Mouse (Mus musculus) right cerebral cortex, postnatal 14 days (tissue): ENCODE measurements around the gene Nhsl1.

ENCODE experiments used
- DNase-seq: peaks from one replicate; pipeline ENCODE4 v3.0.0; 2022

The Nhsl1 gene

DNA sequence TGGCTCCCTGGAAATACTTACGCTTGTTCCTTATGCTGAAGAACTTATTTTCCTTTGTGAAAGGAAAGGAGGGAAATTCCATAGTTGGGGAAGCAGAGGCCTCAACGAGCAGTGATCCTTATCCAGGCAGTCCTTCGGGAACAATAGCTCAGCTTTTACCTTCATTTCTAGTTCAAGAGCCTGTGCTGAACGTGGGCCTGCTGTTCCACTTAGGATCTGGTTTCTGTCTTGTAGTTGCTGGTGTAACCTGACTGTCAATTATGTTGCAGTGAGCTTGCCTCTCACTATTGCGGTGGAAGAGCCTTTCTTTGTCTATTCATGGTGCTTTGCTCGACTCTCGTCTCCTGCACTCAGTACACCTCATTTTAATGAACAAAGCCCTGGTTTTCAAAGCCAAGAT lies 175.5 kb downstream of the Nhsl1 start:
- DNase-seq = no peak

GRCm38 (mm10) chr10:18497066-18497465 lies 178.3 kb downstream of the Nhsl1 start:
- DNase-seq = no peak

DNA sequence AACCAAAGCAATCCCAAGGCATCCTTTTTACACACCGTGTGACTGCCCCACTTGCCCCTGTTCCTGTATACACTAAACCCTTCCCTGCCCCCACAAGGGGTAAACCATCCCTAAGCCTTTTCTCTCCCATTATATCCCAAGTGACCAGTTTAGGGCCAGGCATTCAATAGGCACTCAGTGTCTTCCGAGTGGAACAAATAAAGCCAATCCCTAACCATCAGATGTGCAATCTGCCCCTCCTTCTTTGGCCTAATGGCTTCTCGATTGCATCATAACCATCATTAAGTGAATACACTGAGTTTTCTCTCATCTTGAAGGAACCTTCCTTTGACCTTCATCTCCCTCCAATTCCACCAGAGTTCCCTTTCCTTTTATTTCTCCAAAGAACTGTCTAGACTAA lies 183.2 kb downstream of the Nhsl1 start:
- DNase-seq = no peak

- DNase-seq = no peak
Observed at GRCm38 (mm10) chr10:18505690-18506089, 186.9 kb downstream of the Nhsl1 start.

- DNase-seq = no peak
Observed at GRCm38 (mm10) chr10:18506501-18506946, 187.7 kb downstream of the Nhsl1 start.

GRCm38 (mm10) chr10:18507869-18508473 lies 189.2 kb downstream of the Nhsl1 start:
- DNase-seq = no peak

- no peak for DNase-seq
Observed at GRCm38 (mm10) chr10:18508586-18508985, 189.8 kb downstream of the Nhsl1 start.

- no peak for DNase-seq
Observed at GRCm38 (mm10) chr10:18510663-18511062, 191.9 kb downstream of the Nhsl1 start.

DNA sequence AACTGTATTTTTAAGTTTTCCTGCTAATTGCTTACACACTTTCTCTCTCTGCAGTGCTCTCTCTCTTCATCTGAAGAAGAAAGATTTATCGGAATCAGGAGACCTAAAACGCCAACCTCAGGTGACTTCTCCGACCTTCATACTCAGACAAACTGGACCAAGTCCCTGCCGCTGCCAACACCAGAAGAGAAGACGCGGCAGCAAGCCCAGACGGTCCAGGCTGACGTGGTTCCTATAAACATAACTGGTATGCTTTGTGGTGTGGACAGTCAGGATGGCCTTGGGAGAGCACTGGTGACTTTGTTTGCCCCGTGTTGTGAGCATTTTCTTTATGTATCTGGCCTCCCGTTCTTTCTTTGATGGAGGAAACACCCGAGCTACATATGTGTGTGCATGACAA lies 192.7 kb downstream of the Nhsl1 start:
- no peak for DNase-seq

- DNase-seq = no peak
Observed at GRCm38 (mm10) chr10:18522556-18522955, 203.8 kb downstream of the Nhsl1 start.

DNA sequence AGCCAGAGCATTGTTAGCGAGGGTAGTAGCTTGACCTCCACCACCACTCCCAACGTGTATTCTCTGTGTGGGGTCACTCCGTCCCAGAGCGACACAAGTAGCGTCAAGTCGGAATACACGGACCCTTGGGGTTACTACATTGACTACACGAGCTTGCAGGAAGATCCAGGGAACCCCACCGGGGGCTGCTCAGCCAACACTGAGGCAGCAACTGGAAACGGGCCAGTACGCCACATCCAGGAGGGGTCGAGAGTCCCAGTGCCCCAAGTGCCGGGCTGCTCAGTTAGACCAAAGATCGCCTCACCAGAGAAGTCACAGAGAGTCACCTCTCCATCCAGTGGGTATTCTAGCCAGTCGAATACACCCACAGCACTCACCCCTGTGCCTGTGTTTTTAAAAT lies 206.5 kb downstream of the Nhsl1 start:
- no peak for DNase-seq

- DNase-seq = no peak
Observed at GRCm38 (mm10) chr10:18525726-18526125, 206.9 kb downstream of the Nhsl1 start.

DNA sequence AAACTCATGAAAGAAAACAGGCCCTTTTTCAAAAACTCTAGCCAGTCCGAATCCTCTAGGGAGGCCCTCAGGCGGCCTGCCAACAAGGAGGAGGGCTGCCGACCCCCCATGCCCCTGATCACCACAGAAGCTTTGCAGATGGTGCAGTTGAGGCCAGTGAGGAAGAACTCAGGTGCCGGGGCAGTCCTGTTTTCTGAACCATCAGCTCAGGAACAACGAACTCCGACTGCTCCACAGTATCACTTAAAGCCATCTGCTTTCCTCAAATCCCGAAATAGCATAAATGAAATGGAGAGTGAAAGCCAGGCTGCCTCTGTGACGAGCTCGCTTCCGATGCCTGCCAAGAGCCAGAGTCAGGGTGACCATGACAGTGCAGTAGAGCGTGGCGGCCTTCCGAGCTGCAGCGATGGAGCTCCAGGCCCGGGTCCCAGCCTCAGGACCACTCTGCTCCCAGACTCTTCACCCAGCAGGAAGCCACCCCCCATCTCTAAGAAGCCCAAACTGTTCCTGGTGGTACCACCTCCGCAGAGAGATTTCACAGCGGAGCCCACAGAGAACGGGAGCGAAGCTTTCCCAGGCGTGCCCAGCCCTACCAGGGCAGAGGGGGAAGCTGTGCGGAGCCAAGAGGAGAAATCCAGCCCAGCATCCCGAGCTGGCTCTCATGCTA lies 207.5 kb downstream of the Nhsl1 start:
- DNase-seq = peak; percentile 36

GRCm38 (mm10) chr10:18526851-18527675 lies 208.3 kb downstream of the Nhsl1 start:
- DNase-seq = no peak

DNA sequence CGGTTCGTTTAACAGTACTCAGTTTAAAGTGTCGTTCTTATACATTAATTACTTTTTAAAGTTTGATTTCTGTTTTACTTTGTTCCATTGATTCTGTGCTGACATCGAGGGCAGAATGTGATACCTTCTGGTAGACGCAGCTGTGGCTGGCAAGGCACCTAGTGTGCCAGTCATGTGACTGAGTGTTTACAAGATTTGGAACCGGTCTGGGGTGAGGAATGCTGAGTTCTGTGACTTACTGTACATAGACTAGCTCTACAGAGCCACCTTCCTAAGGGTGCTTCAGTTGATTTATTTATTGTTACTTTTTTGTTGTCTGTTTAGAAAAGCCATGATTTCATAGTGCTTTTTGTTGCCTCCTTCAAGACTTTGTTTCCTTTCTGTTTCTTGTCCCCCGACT lies 209.0 kb downstream of the Nhsl1 start:
- no peak for DNase-seq

- no peak for DNase-seq
Observed at GRCm38 (mm10) chr10:18528475-18528874, 209.7 kb downstream of the Nhsl1 start.

- DNase-seq = no peak
Observed at GRCm38 (mm10) chr10:18529177-18529576, 210.4 kb downstream of the Nhsl1 start.

- DNase-seq = no peak
Observed at GRCm38 (mm10) chr10:18530161-18530560, 211.4 kb downstream of the Nhsl1 start.

- DNase-seq = no peak
Observed at GRCm38 (mm10) chr10:18532293-18532692, 213.5 kb downstream of the Nhsl1 start.

DNA sequence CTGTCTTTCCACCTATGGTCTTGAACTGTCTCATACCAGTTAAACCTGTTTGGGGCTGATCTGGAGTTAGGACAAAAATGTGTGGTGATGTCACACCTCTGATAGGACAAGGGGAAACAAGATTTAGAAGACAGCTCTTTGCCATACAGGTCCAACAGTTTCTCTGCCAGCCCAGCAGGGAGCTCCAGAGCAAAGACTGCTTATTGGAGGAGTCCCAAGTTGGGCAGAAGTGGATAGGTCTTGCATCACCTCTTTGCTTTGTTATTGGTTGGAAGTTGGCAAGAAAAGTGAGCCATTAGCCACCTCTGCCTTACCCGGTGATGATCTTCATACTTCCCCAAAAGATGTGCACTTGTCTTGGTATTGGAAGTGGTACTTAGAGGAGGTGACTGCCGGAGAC lies 218.1 kb downstream of the Nhsl1 start:
- no peak for DNase-seq

- DNase-seq = no peak
Observed at GRCm38 (mm10) chr10:18545309-18545708, 226.5 kb downstream of the Nhsl1 start.

- DNase-seq = peak; percentile 63
Observed at GRCm38 (mm10) chr10:18545813-18546235, 227.0 kb downstream of the Nhsl1 start, which contains the start of gene Hebp2. TSS of gene Hebp2 (minus strand) at chr10:18546076.

GRCm38 (mm10) chr10:18547381-18547780 lies 228.6 kb downstream of the Nhsl1 start:
- DNase-seq = no peak
